Mouse (Mus musculus): ENCODE measurements around the gene Tarm1.

Gene Tarm1

DNA sequence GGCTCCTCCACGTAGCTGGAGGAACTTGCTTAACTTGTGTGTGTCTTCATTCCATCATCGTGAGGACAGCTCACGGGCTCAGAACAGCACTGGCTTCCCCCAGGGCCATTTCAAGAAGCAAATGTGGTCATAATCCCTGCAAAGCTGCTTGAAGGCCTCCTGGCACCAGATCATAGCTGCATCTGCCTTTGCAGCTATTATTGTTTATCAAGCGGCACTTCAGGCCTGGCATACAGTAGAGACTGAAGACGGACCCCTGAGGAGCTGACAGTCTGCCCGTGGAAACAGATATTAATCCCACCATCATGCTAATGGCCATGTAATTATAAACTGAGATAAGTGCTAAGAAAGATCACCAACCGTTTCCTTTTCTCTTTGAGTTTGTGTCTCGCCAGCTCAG, 61.9 kb downstream of the Tarm1 start:
- no peak for DNase-seq (ENCODE audit: low read depth)

DNA sequence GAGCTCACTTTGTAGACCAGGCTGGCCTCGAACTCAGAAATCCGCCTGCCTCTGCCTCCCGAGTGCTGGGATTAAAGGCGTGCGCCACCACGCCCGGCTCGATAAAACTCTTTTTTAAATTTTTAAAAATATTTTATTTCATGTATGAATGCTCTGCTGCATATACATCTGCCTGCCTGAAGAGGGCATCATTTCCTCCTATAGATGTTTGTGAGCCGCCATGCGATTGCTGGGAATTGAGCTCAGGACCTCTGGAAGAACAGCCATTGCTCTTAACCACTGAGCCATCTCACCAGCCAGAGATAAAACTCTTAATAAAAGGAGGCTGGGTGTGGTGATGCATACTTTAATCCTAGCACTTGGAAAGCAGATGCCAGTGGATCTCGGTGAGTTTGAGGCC, 62.4 kb downstream of the Tarm1 start:
- no peak for DNase-seq (ENCODE audit: low read depth)

DNA sequence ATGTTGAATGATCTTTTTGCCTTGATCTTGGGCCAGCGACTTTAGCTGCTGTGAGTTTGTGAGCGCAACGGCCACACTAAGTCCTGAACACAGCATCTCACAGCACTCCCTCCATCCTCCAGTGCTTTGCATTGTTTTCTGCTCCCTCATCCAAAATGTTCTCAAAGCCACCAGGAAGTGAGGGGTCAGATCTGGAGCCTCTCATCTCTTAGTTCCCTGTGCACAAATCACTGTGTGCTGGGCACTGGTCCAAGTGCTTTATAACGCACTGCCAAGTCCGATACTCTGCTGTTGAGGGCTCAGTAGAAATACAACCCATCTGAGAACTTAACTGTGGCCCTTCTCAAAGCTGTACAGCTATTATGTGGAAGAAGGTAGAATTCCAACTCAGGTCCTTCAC, 64.5 kb downstream of the Tarm1 start:
- DNase-seq (ENCODE audit: low read depth): no peak
